Mouse (Mus musculus) cerebellum, adult (tissue): ENCODE results near the gene Ankrd54.
A peak's percentile ranks its signal among the peaks of the same experiment; 100 is the strongest.
"Not testable (repeated sequence)": the region's sequence is repeated elsewhere in the genome, so short reads cannot be mapped to it uniquely, and the experiment has no call there.

Experiments
- ATAC-seq: cut with Nextera tagmentation; 2 replicates; pipeline ENCODE4 v1.9.2; 2017; ENCODE audit warnings: mild to moderate bottlenecking, moderate library complexity, mixed read lengths; ENCODE audit not compliant: insufficient number of reproducible peaks, low FRiP score, low TSS enrichment

The Ankrd54 gene

GRCm38 (mm10) chr15:79048186-79048585 is 14.5 kb downstream of the Ankrd54 start:
- ATAC-seq = no peak

GRCm38 (mm10) chr15:79044837-79045236 is 17.9 kb downstream of the Ankrd54 start:
- ATAC-seq = no peak

DNA sequence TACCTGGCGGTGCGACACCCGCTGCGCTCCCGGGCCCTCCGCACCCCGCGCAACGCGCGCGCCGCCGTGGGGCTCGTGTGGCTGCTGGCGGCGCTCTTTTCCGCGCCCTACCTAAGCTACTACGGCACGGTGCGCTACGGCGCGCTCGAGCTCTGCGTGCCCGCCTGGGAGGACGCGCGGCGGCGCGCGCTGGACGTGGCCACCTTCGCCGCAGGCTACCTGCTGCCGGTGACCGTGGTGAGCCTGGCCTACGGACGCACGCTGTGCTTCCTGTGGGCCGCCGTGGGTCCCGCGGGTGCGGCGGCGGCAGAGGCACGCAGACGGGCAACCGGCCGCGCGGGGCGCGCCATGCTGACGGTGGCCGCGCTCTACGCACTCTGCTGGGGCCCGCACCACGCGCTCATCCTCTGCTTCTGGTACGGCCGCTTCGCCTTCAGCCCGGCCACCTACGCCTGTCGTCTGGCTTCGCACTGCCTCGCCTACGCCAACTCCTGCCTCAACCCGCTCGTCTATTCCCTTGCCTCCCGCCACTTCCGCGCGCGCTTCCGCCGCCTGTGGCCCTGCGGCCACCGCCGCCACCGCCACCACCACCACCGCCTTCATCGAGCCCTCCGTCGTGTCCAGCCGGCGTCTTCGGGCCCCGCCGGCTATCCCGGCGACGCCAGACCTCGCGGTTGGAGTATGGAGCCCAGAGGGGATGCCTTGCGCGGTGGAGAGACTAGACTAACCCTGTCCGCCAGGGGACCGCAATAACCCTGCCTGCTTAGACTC is 19.8 kb downstream of the Ankrd54 start:
- peak; percentile 23; the same call in 1 of the 2 replicates for ATAC-seq

DNA sequence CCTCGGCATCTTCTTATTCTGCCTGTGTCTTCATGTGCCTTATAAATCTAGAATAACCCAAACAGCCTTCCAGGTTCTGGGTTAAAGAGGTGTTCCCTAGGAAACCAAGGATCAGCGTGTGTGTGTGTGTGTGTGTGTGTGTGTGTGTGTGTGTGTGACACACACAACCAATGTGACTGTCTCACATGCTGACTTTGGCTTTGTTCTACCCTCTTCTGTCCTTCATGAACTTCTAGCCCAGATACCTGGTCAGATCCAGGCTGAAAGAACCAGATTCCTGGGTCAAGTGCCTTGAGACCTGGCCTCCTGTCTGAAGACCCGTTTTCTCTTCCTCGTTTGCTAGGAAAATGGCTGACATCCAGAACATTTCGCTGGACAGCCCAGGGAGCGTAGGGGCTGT is 21.1 kb downstream of the Ankrd54 start, which contains the start of gene Galr3:
Galr3 (plus strand) TSS at position 301 of the 400 bp plus-strand sequence.
- ATAC-seq = no peak

- no peak for ATAC-seq
These were observed 21.9 kb downstream of the Ankrd54 start for GRCm38 (mm10) chr15:79040501-79041416.

- ATAC-seq = 0 out of 2 replicates have a peak, but pooled peaks have one; percentile 36
These were observed 23.8 kb downstream of the Ankrd54 start for GRCm38 (mm10) chr15:79038853-79039252.

- no peak for ATAC-seq
These were observed 24.4 kb downstream of the Ankrd54 start for GRCm38 (mm10) chr15:79038331-79038730.

- ATAC-seq = peak; percentile 54; the same call in 1 of the 2 replicates
These were observed 24.8 kb downstream of the Ankrd54 start for GRCm38 (mm10) chr15:79037913-79038328.

DNA sequence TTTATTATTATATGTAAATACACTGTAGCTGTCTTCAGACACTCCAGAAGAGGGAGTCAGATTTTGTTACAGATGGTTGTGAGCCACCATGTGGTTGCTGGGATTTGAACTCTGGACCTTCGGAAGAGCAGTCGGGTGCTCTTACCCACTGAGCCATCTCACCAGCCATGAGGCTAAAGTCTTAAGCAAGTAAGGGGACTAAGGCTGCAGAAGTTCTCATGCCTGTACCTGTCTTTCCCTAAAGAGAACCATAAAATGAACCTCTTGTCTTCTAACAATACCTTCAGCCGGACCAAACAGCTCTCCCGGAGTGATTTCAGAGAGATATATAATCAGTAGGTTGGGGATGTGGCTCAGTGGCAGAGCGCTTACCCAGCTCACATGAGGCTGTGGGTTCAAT is 30.8 kb downstream of the Ankrd54 start:
- not testable (repeated sequence) for ATAC-seq

GRCm38 (mm10) chr15:79030551-79031435 is 31.9 kb downstream of the Ankrd54 start:
- peak; percentile 68 for ATAC-seq

GRCm38 (mm10) chr15:79029519-79030241 is 33.0 kb downstream of the Ankrd54 start:
- no peak for ATAC-seq

- ATAC-seq = no peak
These were observed 33.7 kb downstream of the Ankrd54 start for GRCm38 (mm10) chr15:79028823-79029484.

DNA sequence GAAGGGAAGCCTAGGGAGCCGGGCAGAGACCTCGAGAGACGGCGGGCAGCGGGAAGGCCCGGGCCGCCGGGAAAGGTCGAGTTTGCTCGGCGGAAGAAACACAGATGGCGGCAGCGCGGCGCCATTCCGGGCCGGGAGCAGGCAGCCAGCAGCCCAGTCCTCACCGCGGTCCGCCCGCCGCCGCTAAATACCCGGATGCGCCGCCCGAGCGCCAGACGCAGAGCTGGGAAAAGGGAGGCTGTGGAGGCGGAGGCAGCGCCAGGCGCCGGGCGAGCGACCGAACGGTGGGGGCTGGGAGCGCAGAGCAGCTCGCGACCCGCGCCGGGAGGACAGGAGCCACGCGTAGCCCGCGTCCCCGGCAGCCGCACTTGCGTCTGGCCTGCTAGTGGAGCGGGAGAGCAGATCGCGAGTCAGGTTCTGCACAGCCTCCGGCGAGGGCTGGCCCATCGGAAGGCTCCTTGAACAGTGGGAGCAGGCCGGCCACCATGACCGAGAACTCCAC is 34.4 kb downstream of the Ankrd54 start, which contains the start of gene H1f0:
H1f0 (plus strand) TSS at position 214 of the 502 bp plus-strand sequence.
- peak; percentile 82 for ATAC-seq

- ATAC-seq = no peak
These were observed 35.1 kb downstream of the Ankrd54 start for GRCm38 (mm10) chr15:79027291-79028205.

- no peak for ATAC-seq
These were observed 36.0 kb downstream of the Ankrd54 start for GRCm38 (mm10) chr15:79026511-79027290.

GRCm38 (mm10) chr15:79025687-79026308 is 36.9 kb downstream of the Ankrd54 start:
- no peak for ATAC-seq
